Mouse (Mus musculus) intestine, embryonic 14.5 days (tissue): ENCODE results near the gene B4galt1. TPM values are rescaled to one million over a fixed set of nuclear protein-coding genes. Genes with fewer than 3 reads are reported as not detected.
A peak's percentile ranks its signal among the peaks of the same experiment; 100 is the strongest.

Experiments
- ATAC-seq: fragments of 200-750 bp; cut with Nextera tagmentation; replicated peaks from 2 replicates; pipeline ENCODE4 v1.8.0; 2017; ENCODE audit warnings: low read depth, moderate number of reproducible peaks, moderate TSS enrichment, moderate library complexity; ENCODE audit not compliant: low FRiP score, low TSS enrichment
- DNase-seq: peaks from one replicate; pipeline ENCODE4 v3.0.0-alpha.2; 2018; ENCODE audit warnings: low spot score
- H3K27ac ChIP-seq: fragments of 300-500 bp; sonication (generic); 2 replicates; pipeline ENCODE4 v1.5.1; 2014; ENCODE audit warnings: low read depth, mild to moderate bottlenecking, control low read depth
- H3K27me3 ChIP-seq: fragments of 300-500 bp; sonication (generic); replicated peaks from 2 replicates; pipeline ENCODE4 v1.6.1; 2014; ENCODE audit warnings: low read length, control low read depth; ENCODE audit not compliant: control insufficient read depth, insufficient read depth
- H3K36me3 ChIP-seq: fragments of 300-500 bp; sonication (generic); 2 replicates; pipeline ENCODE4 v1.6.1; 2014; ENCODE audit warnings: low read length, control low read depth; ENCODE audit not compliant: control insufficient read depth, insufficient read depth
- H3K4me1 ChIP-seq: fragments of 300-500 bp; sonication (generic); replicated peaks from 2 replicates; pipeline ENCODE4 v1.6.1; 2014; ENCODE audit warnings: low read length, control low read depth, mixed read lengths; ENCODE audit not compliant: control insufficient read depth, insufficient read depth
- H3K4me2 ChIP-seq: fragments of 300-500 bp; sonication (generic); 2 replicates; pipeline ENCODE4 v1.6.1; 2014; ENCODE audit warnings: low read length
- H3K4me3 ChIP-seq: fragments of 300-500 bp; sonication (generic); 2 replicates; pipeline ENCODE4 v1.5.1; 2014; ENCODE audit warnings: low read depth, low read length, control low read depth, mixed read lengths
- H3K9ac ChIP-seq: fragments of 300-500 bp; sonication (generic); 2 replicates; pipeline ENCODE4 v1.6.1; 2014; ENCODE audit warnings: mild to moderate bottlenecking, low read length
- H3K9me3 ChIP-seq: fragments of 300-500 bp; sonication (generic); 2 replicates; pipeline ENCODE4 v1.6.1; 2016; ENCODE audit warnings: low read length, control low read depth; ENCODE audit not compliant: control insufficient read depth
- WGBS: fragments of 180-500 bp; shearing (Covaris S2); extraction: QIAGEN DNeasy Blood & Tissue Kit; methylation state at CpG from one replicate; pipeline ENCODE4 v1.1.7; 2014; 5-methylcytosine and 5-hydroxymethylcytosine counted together
- polyA plus RNA-seq: library from polyadenylated mRNA; unstranded; fragments of >200 nt; fragmentation: Nextera tagmentation; extraction: Ambion mirVana; gene quantifications from 2 replicates; pipeline ENCODE4 v1.2.1, GENCODE M21; 2014

B4galt1 gene
- polyA plus RNA-seq, 1 experiment from 2014 or later: 36.7 TPM

GRCm38 (mm10) chr4:40843726-40844125 lies 10.1 kb downstream of the B4galt1 start:
- peaks cover 50% of the 10 kb centered on the region for H3K4me1 ChIP-seq
- peak overlapping the region; percentile 18; the same call in 1 of the 2 replicates for H3K4me2 ChIP-seq
- 69% methylated on average over 8 of the region's 8 CpGs for WGBS
- peak overlapping the region; percentile 85 for H3K27ac ChIP-seq
- ATAC-seq (no peak), DNase-seq (no peak)
- no peak overlapping the region for H3K9ac ChIP-seq
- H3K4me3 ChIP-seq: no peak overlapping the region
- H3K9me3 ChIP-seq: no peaks in the 10 kb centered on the region
- no peaks in the 10 kb centered on the region for H3K36me3 ChIP-seq
- no peaks in the 10 kb centered on the region for H3K27me3 ChIP-seq

DNA sequence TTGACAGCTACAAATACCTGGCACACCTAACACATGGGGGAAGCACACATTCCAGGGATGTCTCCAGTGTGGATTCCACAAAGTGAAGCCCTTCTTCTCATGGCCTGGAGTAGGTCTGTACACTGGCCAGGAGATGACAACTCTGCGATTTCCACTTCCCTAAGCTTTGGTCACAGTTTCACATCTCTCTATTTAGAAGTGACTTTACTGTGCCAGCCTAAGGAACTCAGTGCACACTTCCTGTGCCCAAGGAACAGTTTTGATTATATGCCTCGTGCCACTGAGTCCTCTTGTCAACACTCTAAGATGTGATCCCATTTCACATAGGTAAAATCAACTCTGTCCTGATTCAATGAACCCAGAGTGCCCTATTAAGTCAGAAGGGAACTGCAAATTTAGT lies 13.4 kb downstream of the B4galt1 start:
- 89% methylated on average over 2 of the region's 2 CpGs for WGBS
- Histone ChIP-seq H3K36me3 (no peaks in the 10 kb centered on the region), H3K4me1 (peaks cover 41% of the 10 kb centered on the region), H3K4me2 (no peak overlapping the region), H3K4me3 (no peak overlapping the region), H3K9me3 (no peaks in the 10 kb centered on the region), H3K27ac (no peak overlapping the region), H3K27me3 (no peaks in the 10 kb centered on the region), H3K9ac (no peak overlapping the region)
- ATAC-seq (no peak), DNase-seq (no peak)

GRCm38 (mm10) chr4:40839251-40839650 lies 14.6 kb downstream of the B4galt1 start:
- no peaks in the 10 kb centered on the region for H3K9me3 ChIP-seq
- H3K4me2 ChIP-seq: no peak overlapping the region
- WGBS: 74% methylated on average over 12 of the region's 12 CpGs
- no peaks in the 10 kb centered on the region for H3K36me3 ChIP-seq
- peaks cover 29% of the 10 kb centered on the region for H3K4me1 ChIP-seq
- no peak overlapping the region for H3K9ac ChIP-seq
- no peaks in the 10 kb centered on the region for H3K27me3 ChIP-seq
- H3K4me3 ChIP-seq: no peak overlapping the region
- DNase-seq: no peak
- H3K27ac ChIP-seq: no peak overlapping the region
- ATAC-seq: no peak

DNA sequence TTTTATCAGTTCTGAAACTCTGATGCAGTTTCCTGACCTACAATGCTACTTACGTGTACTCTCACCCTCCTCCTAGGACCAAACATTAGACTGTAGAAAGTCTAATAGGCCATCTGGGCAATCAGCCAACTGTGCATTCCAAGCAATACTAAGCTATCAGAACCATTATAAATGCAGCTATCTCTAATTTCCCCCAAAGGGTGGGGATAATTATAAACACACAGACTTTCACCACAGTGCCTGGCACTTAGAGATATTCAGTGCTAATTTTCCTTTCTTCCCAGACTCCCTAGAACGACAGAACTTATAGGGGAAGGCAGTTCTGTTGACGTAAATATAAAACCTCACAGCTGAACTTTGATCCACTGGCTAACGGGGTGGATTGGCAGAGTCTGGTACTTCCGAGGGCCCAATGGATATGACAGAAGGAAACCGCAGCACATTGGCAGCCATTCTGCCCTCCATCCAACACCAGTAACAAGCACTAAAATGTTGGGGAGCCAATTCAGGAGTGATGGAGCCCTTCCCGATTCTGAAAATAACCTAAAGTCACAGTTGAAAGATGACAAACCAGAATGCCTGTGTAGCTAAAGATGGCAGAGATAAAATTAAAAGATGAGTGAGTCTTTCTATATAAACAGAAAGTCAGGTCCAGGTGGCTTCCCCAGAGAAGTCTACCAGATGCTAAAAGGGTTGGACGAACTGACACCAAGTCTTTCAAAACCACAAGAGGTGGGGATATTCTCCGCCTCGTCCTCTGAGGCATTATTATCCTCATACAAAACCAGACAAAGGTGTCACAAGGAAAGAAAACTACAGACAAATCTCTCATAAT lies 16.1 kb downstream of the B4galt1 start:
- peak overlapping the region; percentile 69 for H3K27ac ChIP-seq
- no peak overlapping the region for H3K9ac ChIP-seq
- WGBS: 32% methylated on average over 10 of the region's 10 CpGs

GRCm38 (mm10) chr4:40837008-40837407 lies 16.8 kb downstream of the B4galt1 start:
- Histone ChIP-seq H3K27me3 (no peaks in the 10 kb centered on the region), H3K4me2 (peak overlapping the region; percentile 12; the same call in 1 of the 2 replicates), H3K9me3 (no peaks in the 10 kb centered on the region), H3K4me3 (no peak overlapping the region), H3K36me3 (no peaks in the 10 kb centered on the region), H3K27ac (no peak overlapping the region), H3K4me1 (peaks cover 18% of the 10 kb centered on the region), H3K9ac (no peak overlapping the region)
- no peak for DNase-seq
- peak; percentile 7; the same call in 1 of the 2 replicates for ATAC-seq
- WGBS: 54% methylated on average over 3 of the region's 3 CpGs

More for the DNA sequence above, 16.1 kb downstream of the B4galt1 start:
- H3K4me2 ChIP-seq: peak overlapping the region; percentile 12; the same call in 1 of the 2 replicates
- H3K27me3 ChIP-seq: no peaks in the 10 kb centered on the region
- H3K36me3 ChIP-seq: no peaks in the 10 kb centered on the region
- H3K4me1 ChIP-seq: peaks cover 18% of the 10 kb centered on the region
- ATAC-seq: peak; percentile 60
- DNase-seq: peak; percentile 65
- no peak overlapping the region for H3K4me3 ChIP-seq
- H3K9me3 ChIP-seq: no peaks in the 10 kb centered on the region

- Histone ChIP-seq H3K9ac (no peak overlapping the region), H3K9me3 (no peaks in the 10 kb centered on the region), H3K36me3 (no peaks in the 10 kb centered on the region), H3K4me1 (peaks cover 18% of the 10 kb centered on the region), H3K27me3 (no peaks in the 10 kb centered on the region), H3K4me3 (no peak overlapping the region), H3K27ac (no peak overlapping the region), H3K4me2 (no peak overlapping the region)
- ATAC-seq (no peak), DNase-seq (no peak)
- WGBS: 85% methylated on average over 5 of the region's 5 CpGs
Observed at GRCm38 (mm10) chr4:40834872-40835271, 18.9 kb downstream of the B4galt1 start.

DNA sequence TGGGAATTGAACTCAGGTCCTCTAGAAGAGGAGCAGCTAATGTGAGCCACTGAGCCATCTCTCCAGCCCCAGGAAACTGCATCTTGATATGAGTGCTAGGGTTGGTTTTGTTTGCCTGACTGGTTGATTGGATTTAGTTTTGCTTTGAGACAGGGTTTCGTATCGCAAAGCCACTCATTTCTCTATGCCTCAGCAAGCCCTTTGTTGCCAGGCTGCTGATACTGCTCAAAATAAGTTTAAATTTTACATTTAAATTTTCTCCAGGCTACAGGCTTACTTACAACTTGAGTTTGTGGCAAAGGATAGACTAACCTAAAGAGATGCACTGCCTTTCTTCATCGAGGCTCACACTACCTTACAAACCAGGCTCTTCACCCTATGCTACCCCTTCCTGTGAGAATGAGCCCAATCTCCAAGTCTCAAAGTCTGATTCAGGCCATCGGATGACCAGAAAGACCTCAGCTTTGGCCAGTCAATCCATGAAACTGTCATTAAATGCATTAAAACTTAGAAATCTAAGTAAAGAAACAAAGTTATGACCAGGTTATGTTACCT lies 19.5 kb downstream of the B4galt1 start:
- Histone ChIP-seq H3K27ac (no peak overlapping the region), H3K9me3 (no peaks in the 10 kb centered on the region), H3K9ac (no peak overlapping the region), H3K36me3 (no peaks in the 10 kb centered on the region), H3K27me3 (no peaks in the 10 kb centered on the region), H3K4me2 (no peak overlapping the region), H3K4me1 (peaks cover 18% of the 10 kb centered on the region), H3K4me3 (no peak overlapping the region)
- DNase-seq: no peak
- ATAC-seq: no peak
- WGBS: 93% methylated on average over 4 of the region's 4 CpGs

- no peak for ATAC-seq
Observed at GRCm38 (mm10) chr4:40833381-40834231, 20.2 kb downstream of the B4galt1 start.

More at GRCm38 (mm10) chr4:40833381-40834231, 20.2 kb downstream of the B4galt1 start:
- no peak overlapping the region for H3K27ac ChIP-seq
- H3K9ac ChIP-seq: no peak overlapping the region
- no peaks in the 10 kb centered on the region for H3K36me3 ChIP-seq
- 93% methylated on average over 9 of the region's 9 CpGs for WGBS
- no peak for DNase-seq
- no peak overlapping the region for H3K4me2 ChIP-seq
- no peaks in the 10 kb centered on the region for H3K27me3 ChIP-seq
- no peak overlapping the region for H3K4me3 ChIP-seq
- no peaks in the 10 kb centered on the region for H3K9me3 ChIP-seq
- peaks cover 18% of the 10 kb centered on the region for H3K4me1 ChIP-seq
